In genomic region chr7:114139400-114139799, GRCm38 (mm10) we compare ENCODE assay signal across 30 mouse cellular contexts. TPM values are rescaled to one million over a fixed set of nuclear protein-coding genes. Genes with fewer than 3 reads are reported as not detected.
DNase-seq lines count a peak whose midpoint lies in the region; ATAC-seq and TF ChIP-seq lines count a peak whose summit lies in the region.
"Had no signal": no experiment of that assay in that cellular context is flagged by ENCODE, and none has a peak within 500 bp of the region (broad histone marks: within the 10 kb centered on the region; RNA-seq: fewer than 3 reads in every experiment).

No protein-coding gene starts in this region.

- no peak for TF ChIP-seq CTCF in thymus, adult 2 months (IDR thresholded peaks at IDR 0.05; ENCODE audit: borderline replicate concordance, control insufficient read depth, extremely low read depth, insufficient read depth, low read length, poor library complexity)

- no peak for TF ChIP-seq POLR2A in thymus, adult 2 months (IDR thresholded peaks at IDR 0.05; ENCODE audit: control insufficient read depth, extremely low read depth, insufficient read depth, low read length, poor library complexity)

- 13% methylated on average over 3 of the region's 3 CpGs for WGBS in thymus, adult 2 months

- peak; percentile 70 for ATAC-seq in activated CD4-positive, CD25-positive, alpha-beta regulatory T cell, adult 4 months
- ATAC-seq: forebrain, embryonic 14.5 days; forebrain, postnatal 0 days; hindbrain, postnatal 0 days; Patski had no signal

- H3K36me3 ChIP-seq in thymus, adult 2 months (ENCODE audit: control insufficient read depth, insufficient read depth, low read length): no peaks in the 10 kb centered on the region
- H3K36me3 ChIP-seq: embryonic facial prominence, embryonic 12.5 days; embryonic facial prominence, embryonic 15.5 days; G1E; heart, embryonic 12.5 days; heart, embryonic 15.5 days had no signal

- no peak overlapping the region for H3K4me3 ChIP-seq in thymus, adult 2 months (ENCODE audit: control insufficient read depth, insufficient read depth, low read length)
- H3K4me3 ChIP-seq: embryonic facial prominence, embryonic 12.5 days; embryonic facial prominence, embryonic 15.5 days; gastrocnemius, adult 2 months; heart, embryonic 12.5 days; heart, embryonic 15.5 days had no signal

- H3K27me3 ChIP-seq in thymus, adult 2 months (ENCODE audit: control insufficient read depth, insufficient read depth, low read length): no peaks in the 10 kb centered on the region
- H3K27me3 ChIP-seq: CH12.LX; embryonic facial prominence, embryonic 12.5 days; embryonic facial prominence, embryonic 15.5 days; heart, embryonic 15.5 days; Patski had no signal

- DNase-seq in thymus, adult 2 months: no peak
- no peak for DNase-seq in thymus, postnatal 4 days
- DNase-seq in thymus, postnatal 25 days: peak; percentile 17
- DNase-seq in thymus, postnatal 36 days: no peak
- peak; percentile 28 for DNase-seq in naive thymus-derived CD4-positive, alpha-beta T cell, adult 2 months (ENCODE audit: low read depth)
- DNase-seq in layer of hippocampus, adult 9-10 months (ENCODE audit: low spot score): no peak
- no peak for DNase-seq in embryo, embryonic 10 days (ENCODE audit: low spot score)
- DNase-seq: adrenal gland, adult 2 months; adrenal gland, postnatal 14 days; cerebellum, adult 11 months; cerebellum, adult 2 months; cerebellum, adult 9-11 months; cerebellum, postnatal 36 days; forebrain, postnatal 0 days; gastrocnemius, adult 2 months; gastrocnemius, postnatal 14 days; heart, adult 11 months; heart, postnatal 14 days; heart, postnatal 4 days had no signal

- peaks cover 35% of the 10 kb centered on the region for H3K4me1 ChIP-seq in thymus, adult 2 months (replicated peaks; ENCODE audit: control insufficient read depth, insufficient read depth, low read length)
- H3K4me1 ChIP-seq: embryonic facial prominence, embryonic 12.5 days; embryonic facial prominence, embryonic 15.5 days; heart, embryonic 12.5 days; heart, embryonic 15.5 days had no signal

- H3K27ac ChIP-seq in thymus, adult 2 months (ENCODE audit: control insufficient read depth, insufficient read depth, low read length): peak overlapping the region; percentile 10; the same call in 1 of the 2 replicates
- H3K27ac ChIP-seq: embryonic facial prominence, embryonic 12.5 days; embryonic facial prominence, embryonic 15.5 days; gastrocnemius, adult 2 months; heart, embryonic 15.5 days; hindbrain, embryonic 14.5 days; hindbrain, postnatal 0 days had no signal

RNA-seq across cellular contexts. Expression of gene Rras2, which starts 21.8 kb away (rescaled TPM):
- 27.4 and 37.2 TPM in 2 replicates for polyA plus RNA-seq in thymus, adult 2 months (2012; rRNA removed)
- polyA plus RNA-seq in activated CD4-positive, CD25-positive, alpha-beta regulatory T cell, adult 4 months (2017; shearing (Covaris generic)): 10 to 100 TPM in 1 of 2 experiments, 1 to 10 TPM in 1; 8.8 to 17.4 TPM
- polyA plus RNA-seq: G1E had no signal

Comparison
In these comparisons a context has a peak if more than half of its experiments do, and no peak if none do; other contexts are left out.
1. DNase-seq: peak in thymus, postnatal 25 days (single experiment) and naive thymus-derived CD4-positive, alpha-beta T cell, adult 2 months (single experiment); none in thymus, adult 2 months (single experiment), thymus, postnatal 4 days (single experiment), thymus, postnatal 36 days (0 of 2), layer of hippocampus, adult 9-10 months (single experiment) and embryo, embryonic 10 days (single experiment).